Mouse (Mus musculus): ENCODE data around the gene Rab3gap1. TPM values are rescaled to one million over a fixed set of nuclear protein-coding genes. Genes with fewer than 3 reads are reported as not detected.

The Rab3gap1 gene
- polyA plus RNA-seq (2014; fragmentation: Nextera tagmentation; extraction: Ambion mirVana), result 15.4 and 17.7 TPM in 2 replicates

GRCm38 (mm10) chr1:127868300-127869261 lies at the start of gene Rab3gap1:
TSS of gene Rab3gap1 (plus strand) at chr1:127868773.
- no peaks in the 10 kb centered on the region for H3K9me3 ChIP-seq (ENCODE audit: control insufficient read depth, low read length)
- no peaks in the 10 kb centered on the region for H3K27me3 ChIP-seq (ENCODE audit: control insufficient read depth, insufficient read depth, low read length)
- 11% methylated on average over 47 of the region's 47 CpGs for WGBS
- no peak within 1 kb of the TSS for H3K27ac ChIP-seq (ENCODE audit: low read depth, low read length)
- 0 out of 2 replicates have a peak, but pooled peaks cover 2% of the 10 kb centered on the region for H3K4me1 ChIP-seq (replicated peaks; ENCODE audit: control insufficient read depth, insufficient read depth, low read length)
- peak within 1 kb of the TSS; percentile 68 for H3K9ac ChIP-seq (ENCODE audit: low read length)
- no peaks in the 10 kb centered on the region for H3K36me3 ChIP-seq (ENCODE audit: control insufficient read depth, insufficient read depth, low read length)
- peak; percentile 99 for ATAC-seq (replicated peaks; ENCODE audit: low FRiP score)
- H3K4me2 ChIP-seq (ENCODE audit: low read depth, low read length, severe bottlenecking), result peak within 1 kb of the TSS; percentile 56
- H3K4me3 ChIP-seq (ENCODE audit: low read depth, low read length), result peak within 1 kb of the TSS; percentile 63
- peak; percentile 93 for DNase-seq (ENCODE audit: low spot score)

DNA sequence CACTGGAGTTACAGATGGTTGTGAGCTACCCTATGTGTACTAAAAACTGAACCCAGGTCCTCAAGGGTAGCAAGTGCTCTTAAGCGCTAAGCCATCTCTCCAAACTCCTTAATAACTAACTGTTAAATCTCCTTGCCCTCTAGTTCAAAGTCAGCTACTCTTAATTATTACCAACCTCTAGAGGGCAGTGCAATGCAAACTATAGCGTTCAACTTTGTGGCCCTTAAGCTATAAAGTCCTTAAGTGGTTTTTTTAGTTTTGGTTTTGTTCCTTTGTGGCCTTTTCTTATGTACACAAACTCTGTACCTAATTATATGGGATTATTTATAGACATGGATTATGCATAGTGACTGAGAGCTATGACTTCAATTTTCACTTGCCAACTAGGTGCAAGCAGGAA lies 41.2 kb upstream of the Rab3gap1 start:
- no peaks in the 10 kb centered on the region for H3K9me3 ChIP-seq (ENCODE audit: control insufficient read depth, low read length)
- 24% methylated on average over 2 of the region's 2 CpGs for WGBS
- H3K4me2 ChIP-seq (ENCODE audit: low read depth, low read length, severe bottlenecking), result no peak overlapping the region
- no peaks in the 10 kb centered on the region for H3K4me1 ChIP-seq (replicated peaks; ENCODE audit: control insufficient read depth, insufficient read depth, low read length)
- no peak overlapping the region for H3K27ac ChIP-seq (ENCODE audit: low read depth, low read length)
- no peak overlapping the region for H3K4me3 ChIP-seq (ENCODE audit: low read depth, low read length)
- no peaks in the 10 kb centered on the region for H3K36me3 ChIP-seq (ENCODE audit: control insufficient read depth, insufficient read depth, low read length)
- H3K9ac ChIP-seq (ENCODE audit: low read length), result no peak overlapping the region
- DNase-seq (ENCODE audit: low spot score), result no peak
- no peaks in the 10 kb centered on the region for H3K27me3 ChIP-seq (ENCODE audit: control insufficient read depth, insufficient read depth, low read length)
- ATAC-seq (replicated peaks; ENCODE audit: low FRiP score), result no peak

DNA sequence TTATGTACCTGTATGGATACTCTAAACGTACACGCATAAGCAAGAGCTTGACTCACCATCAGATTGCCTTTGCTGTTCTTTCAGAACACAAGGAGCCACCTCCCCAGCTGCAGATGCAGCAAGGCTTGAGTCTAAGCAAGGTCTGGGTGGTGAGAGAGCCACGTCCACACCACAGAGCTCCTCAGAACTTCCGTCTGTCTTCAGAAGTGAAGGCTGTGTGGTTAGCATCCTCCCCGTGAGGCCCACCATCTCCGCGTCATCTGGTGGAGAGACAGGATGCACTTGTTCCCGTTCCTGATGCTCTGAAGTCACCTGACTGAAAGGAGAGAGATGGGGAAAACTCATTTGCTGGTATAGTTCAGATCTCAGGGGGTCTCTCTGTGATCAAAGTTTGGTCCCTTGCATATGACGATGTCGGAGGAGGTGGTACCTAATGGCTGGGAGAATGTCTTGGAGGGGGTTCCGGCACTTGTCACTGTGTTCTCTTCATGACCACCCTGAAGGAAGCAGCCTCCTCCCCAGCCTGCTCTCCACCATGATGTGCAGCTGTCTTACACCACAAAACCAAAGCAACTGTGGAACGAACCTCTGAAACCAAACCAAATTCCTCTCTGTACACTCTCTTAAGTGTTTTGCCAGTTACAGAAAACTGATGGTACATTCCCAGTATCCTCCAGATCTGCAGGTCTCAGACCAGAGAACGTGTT lies 38.2 kb upstream of the Rab3gap1 start:
- Histone ChIP-seq H3K36me3 (ENCODE audit: control insufficient read depth, insufficient read depth, low read length) (no peaks in the 10 kb centered on the region), H3K27me3 (ENCODE audit: control insufficient read depth, insufficient read depth, low read length) (no peaks in the 10 kb centered on the region), H3K9ac (ENCODE audit: low read length) (no peak overlapping the region), H3K4me2 (ENCODE audit: low read depth, low read length, severe bottlenecking) (no peak overlapping the region), H3K27ac (ENCODE audit: low read depth, low read length) (no peak overlapping the region), H3K9me3 (ENCODE audit: control insufficient read depth, low read length) (no peaks in the 10 kb centered on the region), H3K4me1 (replicated peaks; ENCODE audit: control insufficient read depth, insufficient read depth, low read length) (no peaks in the 10 kb centered on the region), H3K4me3 (ENCODE audit: low read depth, low read length) (no peak overlapping the region)
- WGBS, result 90% methylated on average over 13 of the region's 13 CpGs
- no peak for DNase-seq (ENCODE audit: low spot score)
- ATAC-seq (replicated peaks; ENCODE audit: low FRiP score), result no peak

GRCm38 (mm10) chr1:127833714-127834113 lies 34.9 kb upstream of the Rab3gap1 start:
- H3K36me3 ChIP-seq (ENCODE audit: control insufficient read depth, insufficient read depth, low read length), result no peaks in the 10 kb centered on the region
- no peaks in the 10 kb centered on the region for H3K27me3 ChIP-seq (ENCODE audit: control insufficient read depth, insufficient read depth, low read length)
- H3K4me2 ChIP-seq (ENCODE audit: low read depth, low read length, severe bottlenecking), result no peak overlapping the region
- 71% methylated on average over 2 of the region's 2 CpGs for WGBS
- H3K9ac ChIP-seq (ENCODE audit: low read length), result no peak overlapping the region
- DNase-seq (ENCODE audit: low spot score), result no peak
- no peak for ATAC-seq (replicated peaks; ENCODE audit: low FRiP score)
- no peaks in the 10 kb centered on the region for H3K9me3 ChIP-seq (ENCODE audit: control insufficient read depth, low read length)
- no peak overlapping the region for H3K4me3 ChIP-seq (ENCODE audit: low read depth, low read length)
- H3K27ac ChIP-seq (ENCODE audit: low read depth, low read length), result no peak overlapping the region
- H3K4me1 ChIP-seq (replicated peaks; ENCODE audit: control insufficient read depth, insufficient read depth, low read length), result no peaks in the 10 kb centered on the region

- no peak overlapping the region for H3K27ac ChIP-seq (ENCODE audit: low read depth, low read length)
- no peaks in the 10 kb centered on the region for H3K36me3 ChIP-seq (ENCODE audit: control insufficient read depth, insufficient read depth, low read length)
- WGBS, result 72% methylated on average over 4 of the region's 4 CpGs
- H3K4me1 ChIP-seq (replicated peaks; ENCODE audit: control insufficient read depth, insufficient read depth, low read length), result no peaks in the 10 kb centered on the region
- H3K9ac ChIP-seq (ENCODE audit: low read length), result no peak overlapping the region
- H3K27me3 ChIP-seq (ENCODE audit: control insufficient read depth, insufficient read depth, low read length), result no peaks in the 10 kb centered on the region
- H3K9me3 ChIP-seq (ENCODE audit: control insufficient read depth, low read length), result no peaks in the 10 kb centered on the region
- H3K4me3 ChIP-seq (ENCODE audit: low read depth, low read length), result no peak overlapping the region
- no peak for ATAC-seq (replicated peaks; ENCODE audit: low FRiP score)
- no peak overlapping the region for H3K4me2 ChIP-seq (ENCODE audit: low read depth, low read length, severe bottlenecking)
- no peak for DNase-seq (ENCODE audit: low spot score)
Observed at GRCm38 (mm10) chr1:127834202-127834601, 34.4 kb upstream of the Rab3gap1 start.

DNA sequence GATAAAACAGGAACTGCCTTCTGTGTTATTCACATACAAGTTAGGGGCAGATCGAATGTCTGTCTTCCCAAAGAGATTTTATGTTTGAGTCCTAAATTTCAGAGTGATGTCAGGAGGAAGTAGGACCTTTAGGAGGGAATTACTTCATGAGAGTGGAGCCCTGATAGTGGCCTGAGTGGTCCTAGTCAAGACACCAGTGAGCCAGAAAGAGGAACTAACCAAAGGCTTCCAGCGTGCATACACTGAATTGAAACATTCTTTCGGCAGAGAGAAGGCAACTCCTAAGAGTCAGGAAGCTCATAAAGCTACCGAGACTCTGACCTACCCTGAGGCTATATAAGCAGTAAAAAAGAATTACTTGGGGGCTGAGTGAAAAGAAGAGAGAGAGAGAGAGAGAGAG lies 32.0 kb upstream of the Rab3gap1 start:
- H3K4me3 ChIP-seq (ENCODE audit: low read depth, low read length), result no peak overlapping the region
- no peaks in the 10 kb centered on the region for H3K27me3 ChIP-seq (ENCODE audit: control insufficient read depth, insufficient read depth, low read length)
- H3K9me3 ChIP-seq (ENCODE audit: control insufficient read depth, low read length), result no peaks in the 10 kb centered on the region
- DNase-seq (ENCODE audit: low spot score) (no peak), ATAC-seq (replicated peaks; ENCODE audit: low FRiP score) (no peak)
- no peak overlapping the region for H3K4me2 ChIP-seq (ENCODE audit: low read depth, low read length, severe bottlenecking)
- no peaks in the 10 kb centered on the region for H3K36me3 ChIP-seq (ENCODE audit: control insufficient read depth, insufficient read depth, low read length)
- no peaks in the 10 kb centered on the region for H3K4me1 ChIP-seq (replicated peaks; ENCODE audit: control insufficient read depth, insufficient read depth, low read length)
- WGBS, result 62% methylated on average over 4 of the region's 4 CpGs
- no peak overlapping the region for H3K27ac ChIP-seq (ENCODE audit: low read depth, low read length)
- no peak overlapping the region for H3K9ac ChIP-seq (ENCODE audit: low read length)

DNA sequence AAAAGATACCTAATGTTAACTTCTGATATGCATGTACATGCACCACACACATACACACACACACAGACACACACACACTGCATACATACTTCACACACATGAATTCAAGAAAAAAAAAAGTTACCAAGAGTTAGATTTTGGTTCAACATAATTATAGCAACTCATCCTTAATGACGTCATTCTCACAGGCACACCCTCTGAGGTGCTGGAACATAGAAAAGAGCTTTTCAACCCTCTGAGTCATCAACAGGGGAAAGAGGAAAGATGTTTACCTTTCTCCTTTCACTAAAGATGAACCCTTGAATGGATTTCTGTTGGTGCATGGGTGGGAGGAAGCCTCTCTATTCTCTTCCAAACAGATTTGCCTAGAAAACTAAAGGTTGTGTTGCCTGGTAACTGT lies 30.0 kb upstream of the Rab3gap1 start:
- ATAC-seq (replicated peaks; ENCODE audit: low FRiP score) (no peak), DNase-seq (ENCODE audit: low spot score) (no peak)
- WGBS, result 78% methylated on average over 1 of the region's 1 CpGs
- H3K27me3 ChIP-seq (ENCODE audit: control insufficient read depth, insufficient read depth, low read length), result no peaks in the 10 kb centered on the region
- no peaks in the 10 kb centered on the region for H3K9me3 ChIP-seq (ENCODE audit: control insufficient read depth, low read length)
- no peak overlapping the region for H3K4me2 ChIP-seq (ENCODE audit: low read depth, low read length, severe bottlenecking)
- H3K4me1 ChIP-seq (replicated peaks; ENCODE audit: control insufficient read depth, insufficient read depth, low read length), result no peaks in the 10 kb centered on the region
- H3K36me3 ChIP-seq (ENCODE audit: control insufficient read depth, insufficient read depth, low read length), result no peaks in the 10 kb centered on the region
- no peak overlapping the region for H3K9ac ChIP-seq (ENCODE audit: low read length)
- no peak overlapping the region for H3K27ac ChIP-seq (ENCODE audit: low read depth, low read length)
- H3K4me3 ChIP-seq (ENCODE audit: low read depth, low read length), result no peak overlapping the region

DNA sequence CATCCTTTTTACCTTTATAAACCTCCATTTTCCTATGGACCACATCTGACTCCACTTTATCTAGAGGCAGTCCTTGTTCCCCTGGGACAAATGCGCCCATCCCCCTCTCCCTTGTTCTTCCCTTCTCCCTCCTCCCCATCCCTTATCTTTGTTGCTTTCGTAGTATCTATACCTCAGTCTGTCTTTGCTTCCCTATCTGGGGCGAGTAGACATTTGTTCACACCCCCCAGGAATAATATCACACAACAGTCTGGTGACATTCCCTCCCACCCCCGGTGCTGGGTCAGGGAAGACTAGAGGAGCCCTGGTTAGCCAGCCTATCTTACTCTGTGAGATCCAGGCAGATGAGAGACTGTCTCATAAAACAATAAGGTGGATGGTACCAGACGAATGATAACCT lies 23.1 kb upstream of the Rab3gap1 start:
- DNase-seq (ENCODE audit: low spot score) (no peak), ATAC-seq (replicated peaks; ENCODE audit: low FRiP score) (no peak)
- no peak overlapping the region for H3K4me2 ChIP-seq (ENCODE audit: low read depth, low read length, severe bottlenecking)
- no peak overlapping the region for H3K27ac ChIP-seq (ENCODE audit: low read depth, low read length)
- H3K9me3 ChIP-seq (ENCODE audit: control insufficient read depth, low read length), result no peaks in the 10 kb centered on the region
- H3K36me3 ChIP-seq (ENCODE audit: control insufficient read depth, insufficient read depth, low read length), result no peaks in the 10 kb centered on the region
- 92% methylated on average over 5 of the region's 5 CpGs for WGBS
- no peak overlapping the region for H3K4me3 ChIP-seq (ENCODE audit: low read depth, low read length)
- no peaks in the 10 kb centered on the region for H3K4me1 ChIP-seq (replicated peaks; ENCODE audit: control insufficient read depth, insufficient read depth, low read length)
- H3K9ac ChIP-seq (ENCODE audit: low read length), result no peak overlapping the region
- H3K27me3 ChIP-seq (ENCODE audit: control insufficient read depth, insufficient read depth, low read length), result no peaks in the 10 kb centered on the region

Data from forebrain, embryonic 11.5 days (tissue).